9 mouse cellular contexts compared by ENCODE assay signal in genomic region chr3:139885942-139886860, GRCm38 (mm10).
DNase-seq lines count a peak whose midpoint lies in the region; ATAC-seq and TF ChIP-seq lines count a peak whose summit lies in the region.
"Had no signal": no experiment of that assay in that cellular context is flagged by ENCODE, and none has a peak within 500 bp of the region (broad histone marks: within the 10 kb centered on the region; RNA-seq: fewer than 3 reads in every experiment).

No protein-coding gene starts in this region.

- H3K4me2 ChIP-seq in midbrain, embryonic 16.5 days (ENCODE audit: low read length) = peak overlapping the region; percentile 10; the same call in 1 of the 2 replicates
- H3K4me2 ChIP-seq in kidney, embryonic 14.5 days (replicated peaks; ENCODE audit: low read depth, low read length) = no peak overlapping the region
- H3K4me2 ChIP-seq: kidney, embryonic 15.5 days had no signal

- no peak overlapping the region for H3K9ac ChIP-seq in midbrain, embryonic 16.5 days (ENCODE audit: low read depth, low read length)
- H3K9ac ChIP-seq in kidney, embryonic 14.5 days (ENCODE audit: low read depth, low read length) = no peak overlapping the region
- H3K9ac ChIP-seq: kidney, embryonic 15.5 days had no signal

- ATAC-seq in midbrain, embryonic 16.5 days = peak; percentile 91
- no peak for ATAC-seq in kidney, embryonic 14.5 days (ENCODE audit: low FRiP score, low TSS enrichment)

- no peak for TF ChIP-seq POLR2A in bone marrow macrophage, adult 2 months (IDR thresholded peaks at IDR 0.05; ENCODE audit: borderline replicate concordance, low read depth, low read length)

- peak; percentile 80 for DNase-seq in cerebellum, adult 8-10 months
- DNase-seq in hindbrain, embryonic 10.5 days (ENCODE audit: low spot score) = peak; percentile 42
- no peak for DNase-seq in gastrocnemius, adult 8-10 months (ENCODE audit: low spot score in 2 of 2)
- no peak for DNase-seq in ovary, postnatal 14 days (ENCODE audit: low spot score)
- DNase-seq in kidney, postnatal 25 days = no peak

- peak overlapping the region; percentile 67 for H3K27ac ChIP-seq in bone marrow macrophage, adult 2 months (ENCODE audit: insufficient read depth, low read depth, low read length)
- peak overlapping the region; percentile 71 for H3K27ac ChIP-seq in hindbrain, embryonic 10.5 days
- 0 out of 2 replicates have a peak overlapping the region, but pooled peaks have one; percentile 40 for H3K27ac ChIP-seq in midbrain, embryonic 16.5 days (ENCODE audit: low read length)
- no peak overlapping the region for H3K27ac ChIP-seq in kidney, embryonic 14.5 days (ENCODE audit: low read depth, low read length)
- H3K27ac ChIP-seq: kidney, embryonic 15.5 days had no signal

- TF ChIP-seq CTCF in bone marrow macrophage, adult 2 months (IDR thresholded peaks at IDR 0.05; ENCODE audit: low read depth, low read length) = no peak

- WGBS in hindbrain, embryonic 10.5 days = 43% methylated on average over 14 of the region's 14 CpGs
- WGBS in midbrain, embryonic 16.5 days = 22% methylated on average over 14 of the region's 14 CpGs
- 78% methylated on average over 14 of the region's 14 CpGs for WGBS in kidney, embryonic 14.5 days

- no peaks in the 10 kb centered on the region for H3K36me3 ChIP-seq in hindbrain, embryonic 10.5 days
- no peaks in the 10 kb centered on the region for H3K36me3 ChIP-seq in midbrain, embryonic 16.5 days (ENCODE audit: control insufficient read depth, insufficient read depth, low read length)
- no peaks in the 10 kb centered on the region for H3K36me3 ChIP-seq in kidney, embryonic 14.5 days (ENCODE audit: control insufficient read depth, insufficient read depth, low read length)
- H3K36me3 ChIP-seq: kidney, embryonic 15.5 days had no signal

- no peak overlapping the region for H3K4me3 ChIP-seq in bone marrow macrophage, adult 2 months (ENCODE audit: insufficient read depth, low read length)
- H3K4me3 ChIP-seq in hindbrain, embryonic 10.5 days = no peak overlapping the region; the same call in 1 of the 2 replicates
- H3K4me3 ChIP-seq in midbrain, embryonic 16.5 days (ENCODE audit: low read depth, low read length) = no peak overlapping the region
- no peak overlapping the region for H3K4me3 ChIP-seq in kidney, embryonic 14.5 days (ENCODE audit: low read length)
- H3K4me3 ChIP-seq: kidney, embryonic 15.5 days had no signal

- peaks cover 19% of the 10 kb centered on the region for H3K4me1 ChIP-seq in bone marrow macrophage, adult 2 months (ENCODE audit: control insufficient read depth, insufficient read depth, low read length)
- peaks cover 13% of the 10 kb centered on the region for H3K4me1 ChIP-seq in hindbrain, embryonic 10.5 days (replicated peaks)
- 0 out of 2 replicates have a peak, but pooled peaks cover 2% of the 10 kb centered on the region for H3K4me1 ChIP-seq in midbrain, embryonic 16.5 days (ENCODE audit: control insufficient read depth, insufficient read depth, low read length)
- H3K4me1 ChIP-seq in kidney, embryonic 14.5 days (ENCODE audit: control insufficient read depth, insufficient read depth, low read length) = no peaks in the 10 kb centered on the region
- H3K4me1 ChIP-seq: kidney, embryonic 15.5 days had no signal

- no peaks in the 10 kb centered on the region for H3K27me3 ChIP-seq in hindbrain, embryonic 10.5 days (ENCODE audit: insufficient read depth, poor library complexity, severe bottlenecking)
- no peaks in the 10 kb centered on the region for H3K27me3 ChIP-seq in midbrain, embryonic 16.5 days (ENCODE audit: control insufficient read depth, insufficient read depth, low read depth, low read length)
- H3K27me3 ChIP-seq in kidney, embryonic 14.5 days (ENCODE audit: control insufficient read depth, insufficient read depth, low read length) = no peaks in the 10 kb centered on the region
- H3K27me3 ChIP-seq: kidney, embryonic 15.5 days had no signal

- no peaks in the 10 kb centered on the region for H3K9me3 ChIP-seq in hindbrain, embryonic 10.5 days
- no peaks in the 10 kb centered on the region for H3K9me3 ChIP-seq in midbrain, embryonic 16.5 days (replicated peaks; ENCODE audit: control insufficient read depth, low read length, poor library complexity, severe bottlenecking)
- H3K9me3 ChIP-seq in kidney, embryonic 14.5 days (ENCODE audit: control insufficient read depth, low read length) = no peaks in the 10 kb centered on the region
- H3K9me3 ChIP-seq: kidney, embryonic 15.5 days had no signal

Comparison
In these comparisons a context has a peak if more than half of its experiments do, and no peak if none do; other contexts are left out.
1. DNase-seq: peak in cerebellum, adult 8-10 months (single experiment) and hindbrain, embryonic 10.5 days (single experiment); none in gastrocnemius, adult 8-10 months (0 of 2), ovary, postnatal 14 days (single experiment) and kidney, postnatal 25 days (0 of 2).